Mouse (Mus musculus) ovary, postnatal 10 days (tissue): ENCODE data around the gene Klrb1a.
A peak's percentile ranks its signal among the peaks of the same experiment; 100 is the strongest.
"Not testable (repeated sequence)": the region's sequence is repeated elsewhere in the genome, so short reads cannot be mapped to it uniquely, and the experiment has no call there.

ENCODE experiments used
- DNase-seq: peaks from one replicate; pipeline ENCODE4 v3.0.0; 2022; ENCODE audit warnings: low spot score

Gene Klrb1a

GRCm38 (mm10) chr6:128623433-128623832 is at the start of gene Klrb1a:
Klrb1a (minus strand) TSS chr6:128623533.
- not testable (repeated sequence) for DNase-seq

GRCm38 (mm10) chr6:128669936-128670335 is 46.6 kb upstream of the Klrb1a start:
- DNase-seq, result no peak

GRCm38 (mm10) chr6:128662206-128662605 is 38.9 kb upstream of the Klrb1a start, which contains the start of gene Clec2h:
Clec2h (plus strand) TSS chr6:128662385.
- no peak for DNase-seq

- DNase-seq, result no peak
Observed at GRCm38 (mm10) chr6:128661249-128661648, 37.9 kb upstream of the Klrb1a start.

- DNase-seq, result no peak
Observed at GRCm38 (mm10) chr6:128652938-128653337, 29.6 kb upstream of the Klrb1a start.

- not testable (repeated sequence) for DNase-seq
Observed at GRCm38 (mm10) chr6:128650827-128651226, 27.5 kb upstream of the Klrb1a start.

GRCm38 (mm10) chr6:128650187-128650586 is 26.9 kb upstream of the Klrb1a start:
- DNase-seq, result no peak

GRCm38 (mm10) chr6:128649681-128650080 is 26.3 kb upstream of the Klrb1a start:
- no peak for DNase-seq

- not testable (repeated sequence) for DNase-seq
Observed at GRCm38 (mm10) chr6:128645708-128646107, 22.4 kb upstream of the Klrb1a start.

- DNase-seq, result not testable (repeated sequence)
Observed at GRCm38 (mm10) chr6:128644694-128645093, 21.4 kb upstream of the Klrb1a start.

- DNase-seq, result no peak
Observed at GRCm38 (mm10) chr6:128643999-128644398, 20.7 kb upstream of the Klrb1a start.

GRCm38 (mm10) chr6:128641116-128641716 is 17.9 kb upstream of the Klrb1a start:
- no peak for DNase-seq

- no peak for DNase-seq
Observed at GRCm38 (mm10) chr6:128640673-128641072, 17.3 kb upstream of the Klrb1a start.

- DNase-seq, result not testable (repeated sequence)
Observed at GRCm38 (mm10) chr6:128630912-128631905, 7.9 kb upstream of the Klrb1a start.

GRCm38 (mm10) chr6:128629771-128630739 is 6.7 kb upstream of the Klrb1a start:
- DNase-seq, result peak; percentile 10

- not testable (repeated sequence) for DNase-seq
Observed at GRCm38 (mm10) chr6:128625246-128625645, 1.9 kb upstream of the Klrb1a start.

- DNase-seq, result no peak
Observed at GRCm38 (mm10) chr6:128624425-128624824, 1.1 kb upstream of the Klrb1a start.

GRCm38 (mm10) chr6:128622733-128623132 is 600 bp downstream of the Klrb1a start:
- no peak for DNase-seq

GRCm38 (mm10) chr6:128606350-128606749 is 17.0 kb downstream of the Klrb1a start:
- DNase-seq, result no peak

GRCm38 (mm10) chr6:128604512-128604911 is 18.8 kb downstream of the Klrb1a start:
- no peak for DNase-seq

- DNase-seq, result no peak
Observed at GRCm38 (mm10) chr6:128602463-128603201, 20.7 kb downstream of the Klrb1a start.
